Mouse (Mus musculus): ENCODE measurements at regions not wholly inside any gene's neighbourhood (a gene's known extent, or its start where the extent isn't known, plus 50 kb on each side); places are given as distances from the start of the nearest gene placed in this dataset.

DNA sequence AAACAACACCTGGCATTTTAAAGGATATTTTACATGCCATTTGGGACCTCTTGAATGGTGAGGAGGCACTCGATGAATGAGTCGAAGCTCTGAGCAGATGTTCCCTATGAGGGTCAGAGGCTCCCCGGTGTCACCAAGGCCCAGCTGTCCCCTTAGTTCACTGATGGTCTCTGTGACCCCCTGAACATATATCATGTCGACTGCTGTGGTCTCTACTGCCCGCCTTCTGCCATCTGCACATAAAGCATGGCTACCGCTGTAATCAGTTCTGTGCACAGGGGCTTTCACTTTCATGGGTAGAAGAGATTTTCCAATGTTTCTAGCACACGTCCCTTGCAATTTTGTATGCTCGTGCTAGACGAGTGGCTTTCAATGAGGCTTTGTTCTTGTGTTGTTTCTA lies 607.8 kb downstream of the Plekhb2 start:
- TF ChIP-seq CTCF (IDR thresholded peaks at IDR 0.05; ENCODE audit: borderline replicate concordance, insufficient read depth, low read depth, low read length), result no peak
- TF ChIP-seq POLR2A (IDR thresholded peaks at IDR 0.05; ENCODE audit: borderline replicate concordance, insufficient read depth, low read length), result no peak
